Mouse (Mus musculus) stomach, embryonic 14.5 days (tissue): ENCODE measurements at regions not wholly inside any gene's neighbourhood (a gene's known extent, or its start where the extent isn't known, plus 50 kb on each side); places are given as distances from the start of the nearest gene placed in this dataset.

Source experiments
- ATAC-seq: fragments of 200-750 bp; cut with Nextera tagmentation; 2 replicates; pipeline ENCODE4 v1.8.0; 2017; ENCODE audit warnings: low read depth, moderate TSS enrichment; ENCODE audit not compliant: insufficient number of reproducible peaks, insufficient read depth, low FRiP score
- H3K27ac ChIP-seq: fragments of 300-500 bp; sonication (generic); 2 replicates; pipeline ENCODE4 v1.5.1; 2014; ENCODE audit warnings: mild to moderate bottlenecking, low read length, moderate library complexity, mixed read lengths
- H3K27me3 ChIP-seq: fragments of 300-500 bp; sonication (generic); 2 replicates; pipeline ENCODE4 v1.6.1; 2014; ENCODE audit warnings: low read length, control low read depth, mixed read lengths; ENCODE audit not compliant: control insufficient read depth, insufficient read depth
- H3K36me3 ChIP-seq: fragments of 300-500 bp; sonication (generic); 2 replicates; pipeline ENCODE4 v1.6.1; 2014; ENCODE audit warnings: mild to moderate bottlenecking, control low read depth, low read length, moderate library complexity, mixed read lengths; ENCODE audit not compliant: control insufficient read depth, insufficient read depth
- H3K4me1 ChIP-seq: fragments of 300-500 bp; sonication (generic); 2 replicates; pipeline ENCODE4 v1.6.1; 2014; ENCODE audit warnings: low read length, control low read depth, mixed read lengths; ENCODE audit not compliant: control insufficient read depth, insufficient read depth
- H3K4me2 ChIP-seq: fragments of 300-500 bp; sonication (generic); replicated peaks from 2 replicates; pipeline ENCODE4 v1.6.1; 2014; ENCODE audit warnings: low read depth, low read length, control low read depth
- H3K4me3 ChIP-seq: fragments of 300-500 bp; sonication (generic); 2 replicates; pipeline ENCODE4 v1.5.1; 2014; ENCODE audit warnings: low read depth, low read length, control low read depth
- H3K9ac ChIP-seq: fragments of 300-500 bp; sonication (generic); replicated peaks from 2 replicates; pipeline ENCODE4 v1.6.1; 2014; ENCODE audit warnings: low read depth, mild to moderate bottlenecking, control low read depth, low read length, moderate library complexity, mixed read lengths
- H3K9me3 ChIP-seq: fragments of 300-500 bp; sonication (generic); 2 replicates; pipeline ENCODE4 v1.6.1; 2016; ENCODE audit warnings: low read depth, low read length, control low read depth; ENCODE audit not compliant: control insufficient read depth
- WGBS: fragments of 180-500 bp; shearing (Covaris S2); extraction: QIAGEN DNeasy Blood & Tissue Kit; methylation state at CpG from one replicate; pipeline ENCODE4 v1.1.7; 2014; 5-methylcytosine and 5-hydroxymethylcytosine counted together

GRCm38 (mm10) chr1:33104296-33104695 is 557.2 kb upstream of the Gm5415 start:
- no peaks in the 10 kb centered on the region for H3K27me3 ChIP-seq
- ATAC-seq: no peak
- H3K9me3 ChIP-seq: 0 out of 2 replicates have a peak, but pooled peaks cover 6% of the 10 kb centered on the region
- H3K4me3 ChIP-seq: no peak overlapping the region
- H3K36me3 ChIP-seq: no peaks in the 10 kb centered on the region
- no peak overlapping the region for H3K9ac ChIP-seq
- WGBS: 88% methylated on average over 1 of the region's 1 CpGs
- no peaks in the 10 kb centered on the region for H3K4me1 ChIP-seq
- no peak overlapping the region for H3K4me2 ChIP-seq
- H3K27ac ChIP-seq: no peak overlapping the region

DNA sequence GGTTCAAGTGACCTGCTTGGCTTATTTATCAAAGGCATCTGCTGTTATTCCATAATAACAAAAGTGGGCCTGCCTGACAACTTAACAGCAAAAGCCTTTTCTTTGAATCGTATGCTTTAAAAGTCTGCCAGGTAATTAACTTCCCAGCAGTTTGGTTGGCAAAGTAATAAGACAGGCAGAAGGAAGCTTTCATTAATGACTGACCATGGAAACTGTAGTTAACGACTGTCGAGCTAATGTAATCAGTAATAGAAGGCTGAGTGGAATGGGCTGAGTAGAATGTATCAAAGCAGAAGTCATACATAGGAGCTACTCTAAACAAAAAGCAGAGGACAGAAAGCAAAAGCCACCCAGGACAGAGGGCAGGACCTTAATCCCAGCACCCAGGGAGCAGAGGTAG is 551.0 kb upstream of the Gm5415 start:
- Histone ChIP-seq H3K36me3 (no peaks in the 10 kb centered on the region), H3K4me1 (no peaks in the 10 kb centered on the region), H3K4me3 (no peak overlapping the region), H3K4me2 (no peak overlapping the region), H3K27me3 (no peaks in the 10 kb centered on the region), H3K9me3 (no peaks in the 10 kb centered on the region), H3K27ac (no peak overlapping the region), H3K9ac (no peak overlapping the region)
- WGBS: 57% methylated on average over 3 of the region's 3 CpGs
- ATAC-seq: no peak

- Histone ChIP-seq H3K27me3 (no peaks in the 10 kb centered on the region), H3K36me3 (no peaks in the 10 kb centered on the region), H3K9me3 (no peaks in the 10 kb centered on the region), H3K27ac (no peak overlapping the region), H3K9ac (no peak overlapping the region), H3K4me2 (no peak overlapping the region), H3K4me1 (no peaks in the 10 kb centered on the region), H3K4me3 (no peak overlapping the region)
- ATAC-seq: no peak
- WGBS: 82% methylated on average over 1 of the region's 1 CpGs
These were observed 549.8 kb upstream of the Gm5415 start for GRCm38 (mm10) chr1:33096851-33097250.

- Histone ChIP-seq H3K27me3 (no peaks in the 10 kb centered on the region), H3K4me3 (no peak overlapping the region), H3K27ac (no peak overlapping the region), H3K9ac (no peak overlapping the region), H3K36me3 (no peaks in the 10 kb centered on the region), H3K4me2 (no peak overlapping the region), H3K9me3 (no peaks in the 10 kb centered on the region), H3K4me1 (no peaks in the 10 kb centered on the region)
- WGBS: 88% methylated on average over 1 of the region's 1 CpGs
- ATAC-seq: no peak
These were observed 527.5 kb upstream of the Gm5415 start for GRCm38 (mm10) chr1:33074551-33074950.

DNA sequence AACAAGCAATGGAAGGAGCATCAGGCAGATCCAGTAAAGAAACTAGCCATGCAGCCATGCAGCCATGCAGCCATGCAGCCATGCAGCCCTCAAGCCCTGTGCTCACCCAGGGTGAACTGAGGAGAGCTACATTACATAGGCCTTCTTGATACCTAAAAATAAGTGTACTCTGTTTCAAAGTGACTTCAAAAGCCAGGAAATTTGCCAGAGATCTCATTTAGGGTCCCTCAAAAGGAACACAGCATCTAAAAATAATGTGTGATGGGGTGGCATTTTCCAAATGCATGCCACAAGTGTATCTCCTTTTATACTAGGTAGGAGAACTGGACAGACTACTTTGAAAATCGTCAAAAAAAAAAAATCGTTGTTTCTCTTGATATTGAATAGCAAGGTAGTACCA is 510.9 kb upstream of the Gm5415 start:
- ATAC-seq: no peak
- no peak overlapping the region for H3K4me3 ChIP-seq
- no peak overlapping the region for H3K27ac ChIP-seq
- 79% methylated on average over 2 of the region's 2 CpGs for WGBS
- H3K4me1 ChIP-seq: no peaks in the 10 kb centered on the region
- no peak overlapping the region for H3K9ac ChIP-seq
- no peaks in the 10 kb centered on the region for H3K36me3 ChIP-seq
- no peaks in the 10 kb centered on the region for H3K9me3 ChIP-seq
- H3K4me2 ChIP-seq: no peak overlapping the region
- H3K27me3 ChIP-seq: no peaks in the 10 kb centered on the region

DNA sequence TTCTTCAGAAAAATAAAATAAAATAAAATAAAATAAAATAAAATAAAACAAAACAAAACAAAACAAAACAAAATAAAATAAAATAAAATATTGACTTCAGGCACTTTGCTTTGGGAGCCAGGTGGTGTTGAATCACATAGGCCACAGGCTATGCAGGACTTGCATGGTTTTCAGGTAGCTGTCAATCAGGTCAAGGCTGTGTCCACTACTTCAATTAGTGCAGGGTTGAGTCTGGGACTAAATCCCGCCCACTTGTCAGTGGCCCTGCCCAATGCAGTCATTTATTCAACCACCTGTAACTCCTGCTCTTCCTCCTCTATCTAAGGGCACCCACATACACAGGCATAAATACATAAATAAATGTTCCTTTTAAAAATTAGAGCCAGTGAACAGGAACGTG is 497.3 kb upstream of the Gm5415 start:
- Histone ChIP-seq H3K27ac (no peak overlapping the region), H3K4me2 (no peak overlapping the region), H3K4me1 (no peaks in the 10 kb centered on the region), H3K4me3 (no peak overlapping the region), H3K9ac (no peak overlapping the region), H3K9me3 (no peaks in the 10 kb centered on the region), H3K27me3 (no peaks in the 10 kb centered on the region), H3K36me3 (no peaks in the 10 kb centered on the region)
- no peak for ATAC-seq
- WGBS: 80% methylated on average over 2 of the region's 2 CpGs

GRCm38 (mm10) chr1:33042424-33042823 is 495.3 kb upstream of the Gm5415 start:
- Histone ChIP-seq H3K4me2 (no peak overlapping the region), H3K27ac (no peak overlapping the region), H3K9ac (no peak overlapping the region), H3K9me3 (no peaks in the 10 kb centered on the region), H3K4me3 (no peak overlapping the region), H3K4me1 (no peaks in the 10 kb centered on the region), H3K36me3 (no peaks in the 10 kb centered on the region), H3K27me3 (no peaks in the 10 kb centered on the region)
- WGBS: 24% methylated on average over 2 of the region's 2 CpGs
- ATAC-seq: no peak

- no peak overlapping the region for H3K9ac ChIP-seq
- no peak overlapping the region for H3K4me2 ChIP-seq
- no peaks in the 10 kb centered on the region for H3K4me1 ChIP-seq
- no peaks in the 10 kb centered on the region for H3K36me3 ChIP-seq
- H3K27ac ChIP-seq: no peak overlapping the region
- H3K9me3 ChIP-seq: no peaks in the 10 kb centered on the region
- H3K4me3 ChIP-seq: no peak overlapping the region
- no peak for ATAC-seq
- 62% methylated on average over 4 of the region's 4 CpGs for WGBS
- H3K27me3 ChIP-seq: no peaks in the 10 kb centered on the region
These were observed 493.6 kb upstream of the Gm5415 start for GRCm38 (mm10) chr1:33040740-33041139.

DNA sequence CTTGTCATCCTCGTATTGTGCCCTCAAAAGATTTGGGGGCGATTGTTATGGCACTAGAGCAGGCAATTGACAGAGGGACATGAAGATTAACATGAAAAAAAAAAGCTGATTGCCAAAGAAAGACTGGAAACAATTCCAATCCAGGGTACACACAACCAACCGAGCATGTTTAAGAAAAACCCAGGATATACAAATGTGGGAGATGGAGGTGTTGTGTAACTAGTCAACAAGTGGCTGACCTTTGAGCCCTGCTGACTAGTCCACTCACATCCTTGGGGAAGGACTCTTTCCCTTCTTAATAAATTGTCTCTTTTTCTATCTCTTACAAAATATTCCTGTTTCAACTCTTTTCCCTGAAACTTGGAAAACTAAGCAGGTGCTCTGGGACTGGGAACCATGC is 484.9 kb upstream of the Gm5415 start:
- ATAC-seq: no peak
- Histone ChIP-seq H3K4me1 (no peaks in the 10 kb centered on the region), H3K4me2 (no peak overlapping the region), H3K9me3 (no peaks in the 10 kb centered on the region), H3K4me3 (no peak overlapping the region), H3K9ac (no peak overlapping the region), H3K27me3 (no peaks in the 10 kb centered on the region), H3K36me3 (no peaks in the 10 kb centered on the region), H3K27ac (no peak overlapping the region)
- 69% methylated on average over 3 of the region's 3 CpGs for WGBS
